Mouse (Mus musculus): ENCODE results near the gene Vmn1r178.
"Not testable (repeated sequence)": the region's sequence is repeated elsewhere in the genome, so short reads cannot be mapped to it uniquely, and the experiment has no call there.

The Vmn1r178 gene

DNA sequence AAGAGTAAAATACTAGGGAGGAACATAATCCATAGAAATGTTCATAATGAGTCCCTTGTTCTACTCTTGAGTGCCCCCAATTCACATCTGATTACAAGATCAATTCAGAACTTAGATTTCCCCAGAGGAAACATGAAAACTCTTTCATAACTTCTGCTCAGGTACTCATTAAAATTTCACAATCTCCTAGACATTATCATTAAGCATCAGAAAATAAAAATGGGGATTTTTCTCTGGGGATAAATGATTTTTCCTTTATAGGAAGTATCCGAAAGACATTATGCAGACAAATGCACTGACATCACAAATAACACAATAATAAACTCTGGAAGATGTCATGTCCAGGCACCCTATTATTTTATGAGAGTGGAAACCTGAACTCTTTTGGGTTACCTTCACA is at the start of gene Vmn1r178:
TSS of gene Vmn1r178 (plus strand) at position 301 of the 400 bp plus-strand sequence.
- DNase-seq (ENCODE audit: low spot score in 2 of 2) = no peak

DNA sequence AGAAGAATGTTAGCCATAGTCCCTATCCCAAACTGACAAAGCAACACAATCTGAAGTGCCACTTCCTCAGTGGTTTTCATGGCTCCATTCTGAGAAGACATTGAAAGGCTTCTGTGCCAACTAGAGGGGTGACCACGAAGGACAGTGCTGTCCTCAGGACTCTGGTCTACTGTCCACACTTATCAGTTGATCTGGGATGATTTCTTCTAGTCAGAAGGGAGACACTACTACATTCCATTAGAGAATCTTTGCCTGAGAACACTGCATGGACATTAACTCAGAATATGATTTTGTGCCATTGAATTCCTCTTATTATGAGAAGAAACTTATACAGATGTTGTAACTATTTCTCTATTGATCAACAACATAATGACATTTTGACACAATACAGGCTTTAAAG is 25.5 kb upstream of the Vmn1r178 start, which contains the start of gene Vmn1r177:
TSS of gene Vmn1r177 (minus strand) at position 101 of the 400 bp plus-strand sequence.
- not testable (repeated sequence) for DNase-seq (ENCODE audit: low spot score in 2 of 2)

DNA sequence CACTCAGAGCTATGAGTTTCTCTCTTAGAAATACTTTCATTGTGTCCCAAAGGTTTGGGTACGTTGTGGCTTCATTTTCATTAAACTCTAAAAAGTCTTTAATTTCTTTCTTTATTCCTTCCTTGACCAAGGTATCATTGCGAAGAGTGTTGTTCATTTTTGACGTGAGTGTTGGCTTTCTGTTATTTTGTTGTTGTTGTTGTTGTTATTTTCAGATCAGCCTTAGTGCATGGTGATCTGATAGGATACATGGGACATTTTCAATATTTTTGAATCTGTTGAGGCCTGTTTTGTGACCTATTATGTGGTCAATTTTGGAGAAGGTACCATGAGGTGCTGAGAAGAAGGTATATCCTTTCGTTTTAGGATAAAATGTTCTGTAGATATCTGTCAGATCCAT is 14.9 kb upstream of the Vmn1r178 start:
- DNase-seq (ENCODE audit: low spot score in 2 of 2) = not testable (repeated sequence)

DNA sequence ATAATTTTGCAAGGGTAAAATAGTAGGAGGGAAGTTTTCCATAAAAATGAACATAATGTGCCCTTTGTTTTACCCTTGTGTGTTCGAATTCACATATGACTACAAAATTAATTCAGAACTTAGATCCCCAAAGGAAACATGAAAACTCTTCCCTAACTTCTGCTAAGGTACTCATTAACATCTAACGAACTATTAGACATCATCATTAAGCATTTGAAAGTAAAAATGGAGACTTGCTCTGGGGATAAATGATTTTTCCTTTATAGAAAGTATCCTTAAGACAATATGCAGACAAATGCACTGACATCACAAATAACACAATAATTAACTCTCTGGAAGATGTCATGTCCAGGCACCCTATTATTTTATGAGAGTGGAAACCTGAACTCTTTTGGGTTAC is 34.9 kb downstream of the Vmn1r178 start, which contains the start of gene Vmn1r179:
TSS of gene Vmn1r179 (plus strand) at position 301 of the 400 bp plus-strand sequence.
- DNase-seq (ENCODE audit: low spot score in 2 of 2) = no peak
